Mouse (Mus musculus): ENCODE data around the gene Gramd4.

DNA sequence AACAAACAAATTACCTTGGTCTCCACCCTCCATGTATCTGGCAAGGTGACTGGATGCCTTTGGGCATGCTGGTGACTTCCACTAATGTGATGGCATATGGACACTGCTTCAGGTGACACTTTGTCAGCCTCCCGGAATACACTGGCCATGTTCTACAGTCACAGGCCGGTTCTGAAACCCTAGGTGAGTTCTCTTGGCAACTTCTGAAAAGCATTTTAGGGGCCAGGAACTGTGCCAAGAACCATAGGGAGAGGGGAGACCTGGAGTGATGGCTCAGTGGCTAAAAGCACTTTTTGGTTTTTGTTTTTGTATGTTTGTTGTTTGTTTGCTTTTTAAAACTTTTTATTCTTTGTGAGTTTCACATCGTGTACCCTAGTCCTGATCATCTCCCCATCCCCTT lies 8.0 kb upstream of the Gramd4 start:
- no peak for TF ChIP-seq POLR2A (IDR thresholded peaks at IDR 0.05; ENCODE audit: borderline replicate concordance, control insufficient read depth, low read depth, low read length)
- TF ChIP-seq CTCF (IDR thresholded peaks at IDR 0.05; ENCODE audit: control insufficient read depth, insufficient read depth, low read length), result no peak
